Mouse (Mus musculus): ENCODE measurements around the gene F12.
A peak's percentile ranks its signal among the peaks of the same experiment; 100 is the strongest.

DNA sequence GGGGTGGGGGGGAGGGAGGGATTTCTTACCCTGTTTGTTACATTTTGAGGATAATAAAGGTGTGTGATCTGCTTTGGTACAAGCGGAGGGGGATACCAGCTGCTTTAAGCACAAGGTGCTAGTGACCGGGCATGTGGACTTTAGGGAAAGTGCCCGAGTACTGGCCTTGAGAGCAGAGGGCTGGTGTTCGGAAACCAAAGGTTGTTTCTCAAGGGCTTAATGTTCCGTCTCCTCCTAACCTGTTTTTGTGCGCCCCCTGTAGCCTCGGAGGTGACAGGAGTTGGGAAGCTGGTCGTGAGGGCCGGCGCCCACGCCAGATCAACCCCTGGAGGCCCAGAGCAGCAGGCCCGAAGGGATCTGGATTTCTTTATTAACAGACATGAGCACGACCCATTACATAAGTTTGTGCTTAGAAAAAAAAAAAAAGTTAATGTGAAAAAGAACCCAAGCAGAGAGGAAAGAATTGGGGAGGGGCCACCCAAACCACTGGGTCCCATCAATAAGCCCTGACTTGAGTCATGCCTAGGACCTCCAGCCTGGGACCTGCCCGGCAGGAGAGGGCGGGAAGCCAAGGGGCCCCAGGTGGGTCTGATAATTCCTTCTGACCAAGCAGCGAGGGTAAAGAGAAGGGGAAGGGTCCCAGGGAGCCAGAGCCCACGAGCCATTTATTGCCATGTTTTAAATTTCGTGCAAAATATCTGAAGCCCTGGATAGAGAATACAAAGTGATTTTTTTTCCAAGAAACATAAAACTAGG is 46.7 kb upstream of the F12 start:
- TF ChIP-seq CTCF (IDR thresholded peaks at IDR 0.05 in 2 of 3, conservative IDR thresholded peaks at IDR 0.05 in 1 of 3; ENCODE audit: control insufficient read depth in 1 of 3, insufficient read depth in 1 of 3, low read depth in 2 of 3, low read length in 3 of 3, poor library complexity in 1 of 3, severe bottlenecking in 1 of 3) (peak; percentile 30 to 71 (median 65); a peak in 5 of 6 replicates), CHD2 (IDR thresholded peaks at IDR 0.05; ENCODE audit: low read length) (no peak), TAL1 (IDR thresholded peaks at IDR 0.05; ENCODE audit: low read length) (no peak)

All from MEL (cell line).